Mouse (Mus musculus): ENCODE measurements at regions not wholly inside any gene's neighbourhood (a gene's known extent, or its start where the extent isn't known, plus 50 kb on each side); places are given as distances from the start of the nearest gene placed in this dataset.

DNA sequence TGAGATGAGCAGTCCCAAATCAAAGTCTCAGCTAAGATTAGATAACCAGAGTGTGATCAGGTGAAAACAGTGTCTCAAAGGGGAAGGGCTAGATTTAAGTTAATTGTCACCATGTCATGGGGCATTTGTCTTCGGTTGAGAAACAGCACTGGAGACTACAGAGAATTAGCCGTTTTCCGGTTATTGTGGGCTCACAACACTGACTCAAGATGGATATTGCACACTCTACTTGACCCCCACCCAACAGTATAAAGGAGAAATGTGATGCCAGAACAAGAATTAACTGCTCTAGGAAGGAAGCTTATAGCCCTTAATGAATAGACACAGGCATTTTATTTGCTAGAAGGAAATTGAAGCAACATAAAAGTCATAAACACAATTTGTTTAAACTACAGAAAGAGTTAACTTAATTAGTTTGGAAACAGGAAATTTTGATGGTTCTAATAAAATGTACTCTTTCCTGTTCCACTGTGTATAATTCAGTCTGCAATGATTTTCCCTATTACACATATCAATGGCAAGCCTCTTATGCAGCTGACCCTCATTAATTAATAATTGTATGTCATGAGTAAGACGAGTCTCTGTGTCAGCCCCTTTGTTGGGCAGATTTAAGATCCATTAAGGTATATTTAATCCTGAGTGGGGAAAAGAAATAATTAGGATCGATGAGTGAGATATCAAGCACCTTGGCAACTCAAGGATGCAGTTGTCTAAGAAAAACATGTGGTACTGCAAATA lies 277.4 kb upstream of the Tmeff2 start:
- TF ChIP-seq GATA4 (IDR thresholded peaks at IDR 0.05; ENCODE audit: insufficient replicate concordance, low read length) = no peak

GRCm38 (mm10) chr1:50629000-50629399 lies 271.4 kb upstream of the Tmeff2 start:
- no peak for TF ChIP-seq GATA4 (IDR thresholded peaks at IDR 0.05; ENCODE audit: insufficient replicate concordance, low read length)

DNA sequence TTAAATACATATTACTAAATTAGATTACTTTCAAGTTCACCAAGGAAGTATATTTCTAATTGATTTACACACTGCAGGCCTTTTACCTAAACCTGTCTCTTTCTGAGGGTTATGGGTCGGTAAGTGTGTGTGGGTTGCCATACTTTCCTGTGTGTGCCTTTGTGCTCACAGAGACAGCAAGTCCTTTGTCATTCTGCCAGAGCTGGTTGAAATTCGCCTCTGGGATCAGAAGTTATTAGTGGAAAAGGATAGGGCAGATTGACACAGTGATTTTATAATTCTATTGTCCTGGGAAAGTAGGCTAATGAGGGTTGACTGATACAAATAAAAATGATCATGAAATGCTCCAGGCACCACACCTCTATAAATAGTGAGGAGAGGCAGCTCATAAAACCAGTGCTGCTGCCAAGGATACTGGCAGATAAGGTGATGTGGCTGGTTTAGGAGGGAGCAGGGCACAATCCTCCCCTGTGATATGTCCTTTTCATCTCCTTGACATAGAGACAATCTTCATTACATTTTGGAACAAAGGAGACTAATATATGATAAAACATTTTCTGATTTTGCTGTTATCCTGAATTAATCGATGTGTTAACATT lies 270.9 kb upstream of the Tmeff2 start:
- TF ChIP-seq GATA4 (IDR thresholded peaks at IDR 0.05; ENCODE audit: insufficient replicate concordance, low read length) = no peak

DNA sequence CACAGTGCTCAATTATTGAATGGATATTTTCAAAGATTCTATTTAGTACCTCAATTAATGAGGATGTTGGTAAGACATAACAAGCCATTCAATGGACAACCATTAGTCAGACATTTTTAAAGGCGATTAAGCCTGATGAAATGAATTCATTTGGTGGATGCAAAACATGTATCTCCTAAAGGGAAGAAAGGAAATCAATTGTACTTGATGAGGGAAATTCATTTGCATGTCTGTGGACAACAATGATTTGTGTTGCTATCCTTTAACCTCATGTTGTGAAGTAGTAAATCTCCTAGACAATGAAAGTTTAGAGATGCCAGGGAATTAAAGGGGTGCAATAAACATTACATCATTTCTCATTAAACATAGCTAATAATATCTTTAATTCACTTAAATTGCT lies 262.5 kb upstream of the Tmeff2 start:
- no peak for TF ChIP-seq GATA4 (IDR thresholded peaks at IDR 0.05; ENCODE audit: insufficient replicate concordance, low read length)

- no peak for TF ChIP-seq GATA4 (IDR thresholded peaks at IDR 0.05; ENCODE audit: insufficient replicate concordance, low read length)
These were observed 253.3 kb upstream of the Tmeff2 start for GRCm38 (mm10) chr1:50646931-50647674.

DNA sequence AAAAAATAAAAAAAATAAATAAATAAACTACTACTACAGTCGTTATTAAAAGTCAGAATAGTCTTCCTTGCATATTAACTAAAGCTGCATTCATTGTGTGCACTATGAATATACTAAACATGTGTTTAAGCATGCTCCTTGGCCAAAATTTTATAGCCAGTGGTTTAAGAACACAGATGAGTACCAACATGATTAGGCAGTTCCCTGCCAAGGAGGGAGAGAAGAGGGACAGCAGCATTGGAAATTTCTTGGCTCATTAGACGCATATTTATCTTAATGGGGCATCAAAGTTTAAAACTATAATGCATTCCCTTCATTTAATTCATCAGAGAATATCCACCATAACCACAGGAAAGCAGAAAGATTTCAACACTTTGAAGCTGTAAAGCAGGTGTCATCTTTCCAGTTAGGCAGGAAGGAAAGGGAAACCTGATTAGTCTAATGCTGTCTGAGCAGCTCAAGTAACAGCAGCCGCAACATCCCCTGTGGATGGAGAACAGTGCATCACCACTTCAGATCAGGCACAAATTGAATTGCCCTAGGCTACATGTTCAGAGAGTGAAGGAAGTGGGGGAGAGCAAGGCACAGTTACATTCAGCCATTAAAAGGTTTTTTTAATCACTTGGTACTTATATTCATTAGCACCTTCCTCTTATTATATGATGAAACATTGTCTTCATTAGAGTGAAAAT lies 248.3 kb upstream of the Tmeff2 start:
- no peak for TF ChIP-seq GATA4 (IDR thresholded peaks at IDR 0.05; ENCODE audit: insufficient replicate concordance, low read length)

DNA sequence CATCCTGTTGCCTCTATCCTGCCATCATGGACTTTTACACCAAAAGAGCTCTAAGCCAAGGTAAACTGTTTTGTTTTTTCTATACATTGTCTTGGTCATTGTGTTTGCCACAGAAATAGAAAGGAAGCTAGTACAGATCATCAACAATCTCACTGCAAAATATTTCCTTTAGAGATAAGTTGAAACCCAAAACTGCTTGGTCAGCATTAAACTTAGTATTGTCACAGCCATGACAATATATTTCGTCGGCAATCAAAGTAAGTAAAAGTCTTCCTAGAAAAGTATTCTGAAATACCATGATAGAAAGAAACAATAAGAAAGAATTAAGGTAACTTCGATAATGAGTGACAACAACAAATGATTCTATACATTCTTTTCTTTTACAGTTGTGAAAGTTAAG lies 235.3 kb upstream of the Tmeff2 start:
- no peak for TF ChIP-seq GATA4 (IDR thresholded peaks at IDR 0.05; ENCODE audit: insufficient replicate concordance, low read length)

DNA sequence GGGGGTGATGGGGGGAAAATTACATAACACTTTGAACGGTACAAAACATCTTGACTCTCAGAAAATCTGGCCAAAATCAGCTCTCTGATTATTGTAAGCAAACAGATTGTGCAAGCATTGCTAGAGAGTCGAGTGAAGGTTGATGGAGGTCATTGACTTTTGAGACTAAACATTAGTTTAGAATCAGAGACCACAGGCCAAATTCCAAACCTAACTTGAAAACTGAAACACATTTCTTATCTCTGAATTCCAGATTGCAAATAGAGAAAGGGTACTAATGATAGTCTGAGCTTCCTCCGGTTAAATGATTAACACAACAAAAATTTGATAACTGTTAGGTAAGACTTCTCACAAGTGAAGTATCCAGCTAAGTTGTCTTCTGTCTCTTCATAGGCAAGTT lies 217.5 kb upstream of the Tmeff2 start:
- peak; percentile 94 for TF ChIP-seq GATA4 (IDR thresholded peaks at IDR 0.05; ENCODE audit: insufficient replicate concordance, low read length)

- TF ChIP-seq GATA4 (IDR thresholded peaks at IDR 0.05; ENCODE audit: insufficient replicate concordance, low read length) = no peak
These were observed 215.1 kb upstream of the Tmeff2 start for GRCm38 (mm10) chr1:50685361-50685760.

- no peak for TF ChIP-seq GATA4 (IDR thresholded peaks at IDR 0.05; ENCODE audit: insufficient replicate concordance, low read length)
These were observed 203.5 kb upstream of the Tmeff2 start for GRCm38 (mm10) chr1:50696916-50697315.

- no peak for TF ChIP-seq GATA4 (IDR thresholded peaks at IDR 0.05; ENCODE audit: insufficient replicate concordance, low read length)
These were observed 202.9 kb upstream of the Tmeff2 start for GRCm38 (mm10) chr1:50697333-50698216.

DNA sequence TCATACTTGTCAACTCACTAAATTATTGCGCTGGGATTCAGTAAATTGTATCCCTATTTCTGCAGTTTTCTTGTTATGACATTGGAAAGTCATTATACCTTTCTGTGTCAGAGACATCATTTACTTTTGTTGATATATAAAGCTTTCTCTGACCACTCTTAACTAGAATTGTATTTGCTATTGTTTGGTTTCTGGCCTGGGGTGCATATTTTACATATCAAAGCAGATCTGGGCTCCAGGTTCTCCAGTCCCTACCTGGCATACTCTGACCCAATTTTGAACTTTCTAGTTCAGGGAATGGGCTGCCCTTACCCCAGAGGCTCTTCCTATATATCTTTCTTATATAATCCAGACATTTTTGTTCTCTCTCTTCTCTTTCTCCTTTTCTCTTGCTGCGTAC lies 195.8 kb upstream of the Tmeff2 start:
- TF ChIP-seq GATA4 (IDR thresholded peaks at IDR 0.05; ENCODE audit: insufficient replicate concordance, low read length) = no peak

GRCm38 (mm10) chr1:50745049-50745448 lies 155.4 kb upstream of the Tmeff2 start:
- no peak for TF ChIP-seq GATA4 (IDR thresholded peaks at IDR 0.05; ENCODE audit: insufficient replicate concordance, low read length)

DNA sequence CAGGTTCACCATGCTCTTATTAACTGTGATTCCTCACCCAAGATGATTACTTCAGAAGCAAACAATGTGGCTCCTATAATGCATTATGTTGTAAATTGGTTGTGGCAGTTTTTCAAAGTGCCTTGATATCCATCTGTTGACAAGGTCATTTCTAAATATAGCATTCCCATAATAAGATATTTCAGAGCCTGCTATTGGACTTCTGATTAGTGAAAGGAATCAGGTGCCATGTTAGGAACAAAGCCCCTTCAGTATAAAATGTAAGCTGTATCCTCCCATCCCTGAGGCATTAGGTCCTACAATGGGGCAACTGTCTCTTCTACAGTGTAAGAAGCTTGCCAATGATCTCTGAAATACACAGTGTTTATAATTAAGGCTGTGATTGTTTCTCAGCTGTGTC lies 130.2 kb upstream of the Tmeff2 start:
- no peak for TF ChIP-seq GATA4 (IDR thresholded peaks at IDR 0.05; ENCODE audit: insufficient replicate concordance, low read length)

GRCm38 (mm10) chr1:50795264-50795663 lies 105.2 kb upstream of the Tmeff2 start:
- no peak for TF ChIP-seq GATA4 (IDR thresholded peaks at IDR 0.05; ENCODE audit: insufficient replicate concordance, low read length)
